Mouse (Mus musculus) G1E (cell line): ENCODE measurements around the gene Pbp2. TPM values are rescaled to one million over a fixed set of nuclear protein-coding genes. Genes with fewer than 3 reads are reported as not detected.

Source experiments
- ATAC-seq: 2 replicates; pipeline ENCODE4 v1.8.0; 2016; ENCODE audit warnings: mild to moderate bottlenecking; ENCODE audit not compliant: insufficient number of reproducible peaks, poor library complexity, low FRiP score, severe bottlenecking; ENCODE audit errors: extremely low read depth
- DNase-seq: peaks from one replicate; pipeline ENCODE4 v3.0.0; 2012; ENCODE audit warnings: low spot score
- H3K27me3 ChIP-seq: 2 replicates; pipeline ENCODE4 v1.6.1; 2012; ENCODE audit warnings: mild to moderate bottlenecking, low read length, inconsistent platforms; ENCODE audit not compliant: insufficient read depth
- H3K36me3 ChIP-seq: replicated peaks from 2 replicates; pipeline ENCODE3; 2012; ENCODE audit warnings: mild to moderate bottlenecking, inconsistent platforms
- H3K4me1 ChIP-seq: 2 replicates; pipeline ENCODE4 v1.6.1; 2012; ENCODE audit warnings: low read depth, low read length, inconsistent platforms, mixed read lengths; ENCODE audit not compliant: insufficient read depth
- H3K4me3 ChIP-seq: 2 replicates; pipeline ENCODE4 v1.5.1; 2012; ENCODE audit warnings: low read depth, mild to moderate bottlenecking, inconsistent platforms, low read length, moderate library complexity, mixed read lengths
- H3K9me3 ChIP-seq: replicated peaks from 2 replicates; pipeline ENCODE4 v1.6.1; 2012; ENCODE audit warnings: inconsistent platforms
- CTCF ChIP-seq: IDR thresholded peaks from 2 replicates; pipeline ENCODE4 v1.5.1; 2012; ENCODE audit warnings: low read depth, low read length, inconsistent platforms, mixed read lengths
- GATA1 ChIP-seq: IDR thresholded peaks from 2 replicates; pipeline ENCODE4 v1.6.1; 2012; ENCODE audit warnings: borderline replicate concordance, low read length, inconsistent platforms, mixed read lengths
- GATA2 ChIP-seq: IDR thresholded peaks from 2 replicates; pipeline ENCODE4 v1.6.1; 2012; ENCODE audit warnings: low read depth, low read length, inconsistent platforms, borderline replicate concordance
- POLR2AphosphoS5 ChIP-seq: IDR thresholded peaks from 2 replicates; pipeline ENCODE4 v1.6.1; 2012; ENCODE audit warnings: low read depth, low read length, inconsistent platforms; ENCODE audit not compliant: insufficient replicate concordance
- TAL1 ChIP-seq: conservative IDR thresholded peaks from 2 replicates; pipeline ENCODE4 v1.6.1; 2012; ENCODE audit warnings: low read depth, low read length, inconsistent platforms, mixed read lengths
- polyA plus RNA-seq: library from polyadenylated mRNA; stranded (reverse); fragments of >175 nt; gene quantifications from 2 replicates; pipeline ENCODE4 v1.2.3, GENCODE M21; 2012
- total RNA-seq, 2 experiments: library from RNA; stranded (forward) in 1 of 2; stranded (reverse) in 1 of 2; fragments of 200-1000 nt in 1 of 2; fragments of >200 nt in 1 of 2; fragmentation: Nextera tagmentation in 1 of 2; gene quantifications; 2 replicates each; pipeline ENCODE4 v1.2.3; 2014 to 2017

Gene Pbp2
- total and polyA plus RNA-seq, 3 experiments = not detected

GRCm38 (mm10) chr6:135267221-135267620 is 43.0 kb downstream of the Pbp2 start:
- H3K9me3 ChIP-seq = peaks cover 31% of the 10 kb centered on the region; the same call in 1 of the 2 replicates
- no peaks in the 10 kb centered on the region for H3K27me3 ChIP-seq
- H3K36me3 ChIP-seq = no peaks in the 10 kb centered on the region
- no peak for DNase-seq
- TF ChIP-seq GATA2 (no peak), POLR2AphosphoS5 (no peak), TAL1 (no peak), GATA1 (no peak), CTCF (no peak)
- H3K4me3 ChIP-seq = no peak overlapping the region
- no peak for ATAC-seq
- no peaks in the 10 kb centered on the region for H3K4me1 ChIP-seq

- peaks cover 33% of the 10 kb centered on the region; the same call in 1 of the 2 replicates for H3K9me3 ChIP-seq
Observed at GRCm38 (mm10) chr6:135266056-135266455, 44.1 kb downstream of the Pbp2 start.

GRCm38 (mm10) chr6:135264136-135264535 is 46.1 kb downstream of the Pbp2 start:
- TF ChIP-seq TAL1 = no peak
- TF ChIP-seq GATA1 = no peak
- no peak for TF ChIP-seq POLR2AphosphoS5
- TF ChIP-seq GATA2 = no peak
- TF ChIP-seq CTCF = no peak
- Histone ChIP-seq H3K27me3 (no peaks in the 10 kb centered on the region), H3K36me3 (no peaks in the 10 kb centered on the region), H3K4me3 (no peak overlapping the region), H3K4me1 (no peaks in the 10 kb centered on the region), H3K9me3 (peaks cover 33% of the 10 kb centered on the region)
- no peak for DNase-seq
- ATAC-seq = no peak

More at GRCm38 (mm10) chr6:135266056-135266455, 44.1 kb downstream of the Pbp2 start:
- TF ChIP-seq POLR2AphosphoS5 (no peak), GATA2 (no peak), TAL1 (no peak), CTCF (no peak), GATA1 (no peak)
- ATAC-seq (no peak), DNase-seq (no peak)
- H3K4me1 ChIP-seq = no peaks in the 10 kb centered on the region
- no peaks in the 10 kb centered on the region for H3K36me3 ChIP-seq
- no peaks in the 10 kb centered on the region for H3K27me3 ChIP-seq
- H3K4me3 ChIP-seq = no peak overlapping the region

GRCm38 (mm10) chr6:135262565-135262964 is 47.6 kb downstream of the Pbp2 start:
- H3K27me3 ChIP-seq = no peaks in the 10 kb centered on the region
- H3K4me1 ChIP-seq = no peaks in the 10 kb centered on the region
- no peak for DNase-seq
- H3K9me3 ChIP-seq = peaks cover 31% of the 10 kb centered on the region
- TF ChIP-seq POLR2AphosphoS5 (no peak), GATA1 (no peak), GATA2 (no peak), CTCF (no peak), TAL1 (no peak)
- H3K4me3 ChIP-seq = no peak overlapping the region
- no peaks in the 10 kb centered on the region for H3K36me3 ChIP-seq
- no peak for ATAC-seq

- H3K27me3 ChIP-seq = no peaks in the 10 kb centered on the region
- H3K4me1 ChIP-seq = no peaks in the 10 kb centered on the region
- H3K4me3 ChIP-seq = no peak overlapping the region
- no peaks in the 10 kb centered on the region for H3K36me3 ChIP-seq
- no peak for ATAC-seq
- TF ChIP-seq CTCF (no peak), POLR2AphosphoS5 (no peak), GATA1 (no peak), TAL1 (no peak), GATA2 (no peak)
- no peak for DNase-seq
- peaks cover 19% of the 10 kb centered on the region for H3K9me3 ChIP-seq
Observed at GRCm38 (mm10) chr6:135261124-135261523, 49.1 kb downstream of the Pbp2 start.

GRCm38 (mm10) chr6:135260435-135260834 is 49.8 kb downstream of the Pbp2 start:
- no peaks in the 10 kb centered on the region for H3K27me3 ChIP-seq
- no peak for DNase-seq
- H3K9me3 ChIP-seq = peaks cover 23% of the 10 kb centered on the region
- ATAC-seq = no peak
- no peaks in the 10 kb centered on the region for H3K4me1 ChIP-seq
- TF ChIP-seq POLR2AphosphoS5 = no peak
- TF ChIP-seq GATA2 = no peak
- H3K36me3 ChIP-seq = no peaks in the 10 kb centered on the region
- no peak overlapping the region for H3K4me3 ChIP-seq

Other genes starting within 250 kb of the Pbp2 start
- gene Gprc5a, start 244.8 kb downstream of the Pbp2 start, total RNA-seq (2014; fragmentation: Nextera tagmentation) = not detected in 2 replicates
- gene Gprc5a, start 244.8 kb downstream of the Pbp2 start, total RNA-seq (2017) = not detected in 2 replicates
- not detected in 2 replicates for gene Gprc5a, start 244.8 kb downstream of the Pbp2 start, polyA plus RNA-seq
- not detected in 2 replicates for gene Gprc5d, start 192.1 kb downstream of the Pbp2 start, total RNA-seq (2014; fragmentation: Nextera tagmentation)
- 0.12 TPM in 1 of 2 replicates, not detected in the other for gene Gprc5d, start 192.1 kb downstream of the Pbp2 start, total RNA-seq (2017)
- not detected in 2 replicates for gene Gprc5d, start 192.1 kb downstream of the Pbp2 start, polyA plus RNA-seq
- 26.3 and 37.3 TPM in 2 replicates for gene Fam234b, start 112.4 kb downstream of the Pbp2 start, total RNA-seq (2014; fragmentation: Nextera tagmentation)
- gene Fam234b, start 112.4 kb downstream of the Pbp2 start, total RNA-seq (2017) = 18.0 and 18.3 TPM in 2 replicates
- gene Fam234b, start 112.4 kb downstream of the Pbp2 start, polyA plus RNA-seq = 6.6 and 7.5 TPM in 2 replicates
- 21.4 and 21.7 TPM in 2 replicates for gene Hebp1, start 112.4 kb downstream of the Pbp2 start, total RNA-seq (2014; fragmentation: Nextera tagmentation)
- gene Hebp1, start 112.4 kb downstream of the Pbp2 start, total RNA-seq (2017) = 42.0 and 45.4 TPM in 2 replicates
- gene Hebp1, start 112.4 kb downstream of the Pbp2 start, polyA plus RNA-seq = 2.8 and 5.6 TPM in 2 replicates
- not detected in 2 replicates for gene Gsg1, start 56.1 kb downstream of the Pbp2 start, total RNA-seq (2014; fragmentation: Nextera tagmentation)
- not detected in 2 replicates for gene Gsg1, start 56.1 kb downstream of the Pbp2 start, total RNA-seq (2017)
- not detected in 2 replicates for gene Gsg1, start 56.1 kb downstream of the Pbp2 start, polyA plus RNA-seq
- gene Emp1, start 52.1 kb upstream of the Pbp2 start, total RNA-seq (2014; fragmentation: Nextera tagmentation) = not detected in 2 replicates
- gene Emp1, start 52.1 kb upstream of the Pbp2 start, total RNA-seq (2017) = 0.06 and 0.22 TPM in 2 replicates
- not detected in 2 replicates for gene Emp1, start 52.1 kb upstream of the Pbp2 start, polyA plus RNA-seq